Mouse (Mus musculus) mesoderm, embryonic 11.5 days (tissue): ENCODE data around the gene Slc12a1.
"Not testable (repeated sequence)": the region's sequence is repeated elsewhere in the genome, so short reads cannot be mapped to it uniquely, and the experiment has no call there.

Source experiments
- DNase-seq: peaks from one replicate; pipeline ENCODE4 v3.0.0-alpha.2; 2012; ENCODE audit warnings: low read depth, low spot score

Slc12a1 gene

GRCm38 (mm10) chr2:125152388-125152787 is at the start of gene Slc12a1:
Gene Slc12a1 (plus strand): TSS chr2:125152505.
- no peak for DNase-seq

- DNase-seq = not testable (repeated sequence)
Observed at GRCm38 (mm10) chr2:125104491-125104890, 47.8 kb upstream of the Slc12a1 start.

GRCm38 (mm10) chr2:125106536-125106935 is 45.8 kb upstream of the Slc12a1 start:
- DNase-seq = not testable (repeated sequence)

GRCm38 (mm10) chr2:125119381-125120110 is 32.8 kb upstream of the Slc12a1 start:
- no peak for DNase-seq

- peak; percentile 13 for DNase-seq
Observed at GRCm38 (mm10) chr2:125122288-125122623, 30.0 kb upstream of the Slc12a1 start.

GRCm38 (mm10) chr2:125122624-125123476 is 29.5 kb upstream of the Slc12a1 start:
- peak; percentile 43 for DNase-seq

- peak; percentile 89 for DNase-seq
Observed at GRCm38 (mm10) chr2:125123477-125123852, 28.8 kb upstream of the Slc12a1 start, which contains the start of gene Myef2. Gene Myef2 (minus strand): TSS chr2:125123661.

GRCm38 (mm10) chr2:125125824-125126223 is 26.5 kb upstream of the Slc12a1 start:
- DNase-seq = no peak

GRCm38 (mm10) chr2:125126792-125127191 is 25.5 kb upstream of the Slc12a1 start:
- no peak for DNase-seq

GRCm38 (mm10) chr2:125134113-125134512 is 18.2 kb upstream of the Slc12a1 start:
- DNase-seq = no peak

- peak; percentile 89 for DNase-seq
Observed at GRCm38 (mm10) chr2:125135903-125136811, 16.1 kb upstream of the Slc12a1 start, which contains the start of gene Ctxn2. Gene Ctxn2 (plus strand): TSS chr2:125136692.

GRCm38 (mm10) chr2:125136846-125137245 is 15.5 kb upstream of the Slc12a1 start:
- DNase-seq = no peak

- no peak for DNase-seq
Observed at GRCm38 (mm10) chr2:125142336-125142735, 10.0 kb upstream of the Slc12a1 start.

- no peak for DNase-seq
Observed at GRCm38 (mm10) chr2:125154294-125154693, 2.0 kb downstream of the Slc12a1 start.

GRCm38 (mm10) chr2:125155504-125155903 is 3.2 kb downstream of the Slc12a1 start:
- peak; percentile 29 for DNase-seq

- no peak for DNase-seq
Observed at GRCm38 (mm10) chr2:125162012-125162470, 9.7 kb downstream of the Slc12a1 start.

- DNase-seq = no peak
Observed at GRCm38 (mm10) chr2:125178225-125178798, 26.0 kb downstream of the Slc12a1 start.

GRCm38 (mm10) chr2:125187904-125188303 is 35.6 kb downstream of the Slc12a1 start:
- no peak for DNase-seq

GRCm38 (mm10) chr2:125189197-125189596 is 36.9 kb downstream of the Slc12a1 start:
- peak; percentile 80 for DNase-seq

GRCm38 (mm10) chr2:125192905-125193304 is 40.6 kb downstream of the Slc12a1 start:
- no peak for DNase-seq

- DNase-seq = no peak
Observed at GRCm38 (mm10) chr2:125196771-125197170, 44.5 kb downstream of the Slc12a1 start.
